Mouse (Mus musculus) CH12.LX (cell line): Measurements from ENCODE around the gene Itgb1bp1. TPM values are rescaled to one million over a fixed set of nuclear protein-coding genes. Genes with fewer than 3 reads are reported as not detected.
A peak's percentile ranks its signal among the peaks of the same experiment; 100 is the strongest.

ENCODE experiments used
- DNase-seq: peaks from one replicate; pipeline ENCODE4 v3.0.0-alpha.2; 2013; ENCODE audit errors: extremely low read depth
- H3K27ac ChIP-seq: 2 replicates; pipeline ENCODE4 v1.5.1; 2012; ENCODE audit warnings: low read depth, mild to moderate bottlenecking, control low read depth, moderate library complexity; ENCODE audit not compliant: insufficient read depth
- H3K27me3 ChIP-seq: replicated peaks from 2 replicates; pipeline ENCODE3; 2012; ENCODE audit warnings: inconsistent platforms
- H3K36me3 ChIP-seq, 2 experiments: replicated peaks in 1 of 2; 2 replicates each; pipeline versions ENCODE3 to v1.6.1; 2012; ENCODE audit warnings: inconsistent platforms in 1 of 2, low read length in 1 of 2, mild to moderate bottlenecking in 1 of 2, mixed read lengths in 1 of 2, moderate library complexity in 1 of 2; ENCODE audit not compliant: control insufficient read depth in 1 of 2, insufficient read depth in 1 of 2
- H3K4me1 ChIP-seq, 2 experiments: 2 replicates each; pipeline ENCODE4 v1.6.1; 2012; ENCODE audit warnings: inconsistent platforms in 1 of 2, moderate library complexity in 1 of 2; ENCODE audit not compliant: insufficient read depth in 2 of 2, control insufficient read depth in 1 of 2
- H3K4me2 ChIP-seq: 2 replicates; pipeline ENCODE4 v1.6.1; 2012; ENCODE audit warnings: low read depth, mild to moderate bottlenecking, control low read depth; ENCODE audit not compliant: poor library complexity, insufficient read depth, severe bottlenecking
- H3K4me3 ChIP-seq, 3 experiments: fragments of 150-350 bp in 1 of 3; sonication (generic) in 1 of 3; replicated peaks in 1 of 3; 2 replicates each; pipeline versions ENCODE3 to v1.5.1; 2011 to 2012; ENCODE audit warnings: low read depth in 2 of 3, low read length in 2 of 3, mild to moderate bottlenecking in 2 of 3, moderate library complexity in 2 of 3, control low read depth in 1 of 3, improper control_type of control experiment in 1 of 3, inconsistent platforms in 1 of 3, mixed read lengths in 1 of 3; ENCODE audit not compliant: poor library complexity in 1 of 3
- H3K79me2 ChIP-seq: replicated peaks from 2 replicates; pipeline ENCODE4 v1.6.1; 2012; ENCODE audit warnings: mild to moderate bottlenecking, moderate library complexity; ENCODE audit not compliant: control insufficient read depth, poor library complexity, insufficient read depth, severe bottlenecking; ENCODE audit errors: extremely low read depth
- H3K9ac ChIP-seq: 2 replicates; pipeline ENCODE4 v1.6.1; 2012; ENCODE audit warnings: low read depth, mild to moderate bottlenecking, control low read depth, moderate library complexity; ENCODE audit not compliant: insufficient read depth
- H3K9me3 ChIP-seq: replicated peaks from 2 replicates; pipeline ENCODE3; 2012; ENCODE audit warnings: low read length, inconsistent platforms, mixed read lengths
- BHLHE40 ChIP-seq: IDR thresholded peaks from 2 replicates; pipeline ENCODE4 v1.6.1; 2011; ENCODE audit warnings: mild to moderate bottlenecking, low read depth, low read length, improper control_type of control experiment
- CHD2 ChIP-seq: IDR thresholded peaks from 2 replicates; pipeline ENCODE4 v1.6.1; 2011; ENCODE audit warnings: low read length, improper control_type of control experiment
- CTCF ChIP-seq, 2 experiments: IDR thresholded peaks in 1 of 2; conservative IDR thresholded peaks in 1 of 2; 2 replicates each; pipeline ENCODE4 v1.5.1; 2011 to 2012; ENCODE audit warnings: low read depth in 2 of 2, low read length in 2 of 2, improper control_type of control experiment in 1 of 2, inconsistent platforms in 1 of 2, mild to moderate bottlenecking in 1 of 2, moderate library complexity in 1 of 2
- EP300 ChIP-seq: IDR thresholded peaks from 2 replicates; pipeline ENCODE4 v1.6.1; 2011; ENCODE audit warnings: low read length, improper control_type of control experiment
- JUND ChIP-seq: conservative IDR thresholded peaks from 2 replicates; pipeline ENCODE4 v1.6.1; 2011; ENCODE audit warnings: low read depth, low read length, improper control_type of control experiment
- MAX ChIP-seq: IDR thresholded peaks from 2 replicates; pipeline ENCODE4 v1.6.1; 2011; ENCODE audit warnings: low read length, improper control_type of control experiment
- MAZ ChIP-seq: IDR thresholded peaks from 2 replicates; pipeline ENCODE4 v1.6.1; 2012; ENCODE audit warnings: low read depth, mild to moderate bottlenecking, inconsistent platforms, low read length, improper control_type of control experiment, moderate library complexity
- MEF2A ChIP-seq: IDR thresholded peaks from 2 replicates; pipeline ENCODE4 v1.6.1; 2014; ENCODE audit warnings: low read depth, mild to moderate bottlenecking, inconsistent platforms, low read length, improper control_type of control experiment, borderline replicate concordance
- MXI1 ChIP-seq: IDR thresholded peaks from 2 replicates; pipeline ENCODE4 v1.6.1; 2011; ENCODE audit warnings: mild to moderate bottlenecking, low read depth, low read length, improper control_type of control experiment
- NELFE ChIP-seq: IDR thresholded peaks from 2 replicates; pipeline ENCODE4 v1.6.1; 2011; ENCODE audit warnings: low read depth, low read length, improper control_type of control experiment
- NRF1 ChIP-seq: IDR thresholded peaks from 2 replicates; pipeline ENCODE4 v1.6.1; 2014; ENCODE audit warnings: low read depth, mild to moderate bottlenecking, inconsistent platforms, low read length, improper control_type of control experiment, moderate library complexity
- POLR2A ChIP-seq: IDR thresholded peaks from 2 replicates; pipeline ENCODE4 v1.6.1; 2011; ENCODE audit warnings: low read depth, mild to moderate bottlenecking, improper control_type of control experiment, low read length
- RAD21 ChIP-seq: IDR thresholded peaks from 2 replicates; pipeline ENCODE4 v1.6.1; 2011; ENCODE audit warnings: low read depth, mild to moderate bottlenecking, low read length, improper control_type of control experiment, moderate library complexity
- SIN3A ChIP-seq: IDR thresholded peaks from 2 replicates; pipeline ENCODE4 v1.6.1; 2012; ENCODE audit warnings: low read length, improper control_type of control experiment, inconsistent platforms
- SMC3 ChIP-seq: IDR thresholded peaks from 2 replicates; pipeline ENCODE4 v1.6.1; 2011; ENCODE audit warnings: low read depth, low read length, improper control_type of control experiment
- ZC3H11A ChIP-seq: IDR thresholded peaks from 2 replicates; pipeline ENCODE4 v1.6.1; 2012; ENCODE audit warnings: low read depth, mild to moderate bottlenecking, inconsistent platforms, low read length, improper control_type of control experiment
- dilution Hi-C: fragments of 300-500 bp; cut with MboI; formaldehyde crosslinking; loops from 2 replicates; pipeline ENCODE4 v1.14.3; 2020; ENCODE audit warnings: low sequenced_read_pairs; ENCODE audit not compliant: extremely low pct_unique_long_range_greater_than_20kb, extremely low pct_ligation_motif_present
- in situ Hi-C: fragments of 300-500 bp; cut with MboI; formaldehyde crosslinking; loops from 3 replicates; pipeline ENCODE4 v1.14.3; 2019; ENCODE audit warnings: low sequenced_read_pairs, low pct_ligation_motif_present, low pct_unique_long_range_greater_than_20kb, mixed read lengths
- polyA plus RNA-seq: library from polyadenylated mRNA; unstranded; fragments of >175 nt; gene quantifications from 2 replicates; pipeline ENCODE4 v1.2.1, GENCODE M21; 2012; ENCODE audit warnings: low read depth; ENCODE audit not compliant: insufficient read length
- total RNA-seq, 2 experiments: library from RNA; depleted of rRNA; stranded (reverse); fragments of 300-350 nt in 1 of 2; fragments of >200 nt in 1 of 2; gene quantifications; 2 replicates each; pipeline ENCODE4 v1.2.3; 2012 to 2014

Gene Itgb1bp1
- total and polyA plus RNA-seq, 3 experiments = 37.7 to 77.5 (median 57.9) TPM

DNA sequence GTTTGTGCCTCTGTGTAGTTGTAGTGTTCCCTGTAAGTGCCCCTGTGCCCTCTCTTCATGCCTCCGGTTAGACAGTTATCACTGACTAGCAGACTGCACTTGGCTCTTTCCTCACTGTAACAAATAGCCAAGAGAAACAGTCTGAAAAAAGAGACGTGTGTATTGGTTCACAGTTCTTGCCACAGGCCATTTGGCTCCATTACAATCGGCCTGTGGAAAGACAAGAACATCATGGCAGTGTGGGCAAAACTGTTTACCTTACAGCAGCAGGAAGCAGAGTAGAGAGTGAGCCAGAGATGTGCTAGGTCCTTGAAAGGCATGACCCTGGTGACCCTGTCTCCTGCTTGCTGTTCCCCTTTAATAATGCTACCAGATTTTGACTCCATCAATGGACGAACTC lies 24.6 kb downstream of the Itgb1bp1 start:
- H3K27me3 ChIP-seq = no peaks in the 10 kb centered on the region
- TF ChIP-seq MAX (no peak), ZC3H11A (no peak), POLR2A (no peak), CHD2 (no peak)
- TF ChIP-seq, all 38 proteins: peak for 0
- dilution Hi-C loops = no loop called here
- in situ Hi-C loops = loop anchor here (25.0 kb wide), 1 partner anchor 174 kb away; no protein-coding TSS in a partner anchor
- peaks cover 0 to 37% of the 10 kb centered on the region in 2 experiments for H3K36me3 ChIP-seq
- H3K4me3 ChIP-seq = no peak overlapping the region
- no peaks in the 10 kb centered on the region for H3K79me2 ChIP-seq
- H3K4me1 ChIP-seq = peaks cover 6 to 11% of the 10 kb centered on the region in 2 experiments; a peak in 3 of 4 replicates
- no peak for DNase-seq
- H3K9ac ChIP-seq = no peak overlapping the region
- H3K9me3 ChIP-seq = no peaks in the 10 kb centered on the region
- no peak overlapping the region for H3K27ac ChIP-seq
- no peak overlapping the region for H3K4me2 ChIP-seq

GRCm38 (mm10) chr12:21260494-21261256 lies 25.4 kb downstream of the Itgb1bp1 start:
- Histone ChIP-seq H3K79me2 (no peaks in the 10 kb centered on the region), H3K4me1 (peaks cover 6 to 11% of the 10 kb centered on the region in 2 experiments; a peak in 3 of 4 replicates), H3K9me3 (no peaks in the 10 kb centered on the region), H3K9ac (no peak overlapping the region), H3K4me2 (no peak overlapping the region), H3K4me3 (no peak overlapping the region), H3K36me3 (peaks cover 0 to 29% of the 10 kb centered on the region in 2 experiments), H3K27me3 (no peaks in the 10 kb centered on the region), H3K27ac (no peak overlapping the region)
- in situ Hi-C loops = loop anchor here (25.0 kb wide), 1 partner anchor 173 kb away; no protein-coding TSS in a partner anchor
- dilution Hi-C loops = no loop called here
- TF ChIP-seq POLR2A (no peak), RAD21 (peak; percentile 44), SMC3 (peak; percentile 48), MAZ (no peak), MEF2A (no peak), BHLHE40 (no peak), CTCF (conservative IDR thresholded peaks at IDR 0.05 in 1 of 2, IDR thresholded peaks at IDR 0.05 in 1 of 2; ENCODE audit: low read depth in 2 of 2, low read length in 2 of 2) (peak in 1 of 2 experiments; percentile 64; a peak in 2 of 4 replicates), CHD2 (no peak), NRF1 (no peak), ZC3H11A (no peak), NELFE (no peak), SIN3A (no peak), EP300 (no peak), JUND (no peak), MXI1 (no peak)
- DNase-seq = peak; percentile 27
